Mouse (Mus musculus): ENCODE data around the gene Plpp4. TPM values are rescaled to one million over a fixed set of nuclear protein-coding genes. Genes with fewer than 3 reads are reported as not detected.

Gene Plpp4
- polyA plus RNA-seq, 1 experiment: not detected

GRCm38 (mm10) chr7:129255406-129255805 lies 1.4 kb upstream of the Plpp4 start:
- no peaks in the 10 kb centered on the region for H3K4me1 ChIP-seq (ENCODE audit: control insufficient read depth, insufficient read depth, low read length)
- no peak overlapping the region for H3K27ac ChIP-seq (ENCODE audit: insufficient read depth, low read depth, low read length)
- TF ChIP-seq POLR2A (IDR thresholded peaks at IDR 0.05; ENCODE audit: borderline replicate concordance, low read depth, low read length) (no peak), CTCF (IDR thresholded peaks at IDR 0.05; ENCODE audit: low read depth, low read length) (no peak)
- H3K4me3 ChIP-seq (ENCODE audit: insufficient read depth, low read length): no peak overlapping the region

GRCm38 (mm10) chr7:129257374-129258018 lies 665 bp downstream of the Plpp4 start:
- Histone ChIP-seq H3K4me1 (ENCODE audit: control insufficient read depth, insufficient read depth, low read length) (no peaks in the 10 kb centered on the region), H3K27ac (ENCODE audit: insufficient read depth, low read depth, low read length) (no peak overlapping the region), H3K4me3 (ENCODE audit: insufficient read depth, low read length) (no peak overlapping the region)
- TF ChIP-seq CTCF (IDR thresholded peaks at IDR 0.05; ENCODE audit: low read depth, low read length): no peak
- TF ChIP-seq POLR2A (IDR thresholded peaks at IDR 0.05; ENCODE audit: borderline replicate concordance, low read depth, low read length): no peak

- TF ChIP-seq POLR2A (IDR thresholded peaks at IDR 0.05; ENCODE audit: borderline replicate concordance, low read depth, low read length) (no peak), CTCF (IDR thresholded peaks at IDR 0.05; ENCODE audit: low read depth, low read length) (no peak)
- Histone ChIP-seq H3K4me3 (ENCODE audit: insufficient read depth, low read length) (no peak overlapping the region), H3K27ac (ENCODE audit: insufficient read depth, low read depth, low read length) (no peak overlapping the region), H3K4me1 (ENCODE audit: control insufficient read depth, insufficient read depth, low read length) (no peaks in the 10 kb centered on the region)
These were observed 1.5 kb downstream of the Plpp4 start for GRCm38 (mm10) chr7:129258331-129258730.

- no peak for TF ChIP-seq POLR2A (IDR thresholded peaks at IDR 0.05; ENCODE audit: borderline replicate concordance, low read depth, low read length)
- TF ChIP-seq CTCF (IDR thresholded peaks at IDR 0.05; ENCODE audit: low read depth, low read length): no peak
- no peak overlapping the region for H3K27ac ChIP-seq (ENCODE audit: insufficient read depth, low read depth, low read length)
- no peak overlapping the region for H3K4me3 ChIP-seq (ENCODE audit: insufficient read depth, low read length)
- no peaks in the 10 kb centered on the region for H3K4me1 ChIP-seq (ENCODE audit: control insufficient read depth, insufficient read depth, low read length)
These were observed 2.4 kb downstream of the Plpp4 start for GRCm38 (mm10) chr7:129259195-129259594.

- Histone ChIP-seq H3K4me1 (ENCODE audit: control insufficient read depth, insufficient read depth, low read length) (no peaks in the 10 kb centered on the region), H3K4me3 (ENCODE audit: insufficient read depth, low read length) (no peak overlapping the region)
- no peak for TF ChIP-seq POLR2A (IDR thresholded peaks at IDR 0.05; ENCODE audit: borderline replicate concordance, low read depth, low read length)
- no peak for TF ChIP-seq CTCF (IDR thresholded peaks at IDR 0.05; ENCODE audit: low read depth, low read length)
These were observed 17.0 kb downstream of the Plpp4 start for GRCm38 (mm10) chr7:129273867-129274266.

GRCm38 (mm10) chr7:129274726-129275125 lies 17.9 kb downstream of the Plpp4 start:
- no peak for TF ChIP-seq CTCF (IDR thresholded peaks at IDR 0.05; ENCODE audit: low read depth, low read length)
- no peak for TF ChIP-seq POLR2A (IDR thresholded peaks at IDR 0.05; ENCODE audit: borderline replicate concordance, low read depth, low read length)
- Histone ChIP-seq H3K4me3 (ENCODE audit: insufficient read depth, low read length) (no peak overlapping the region), H3K27ac (ENCODE audit: insufficient read depth, low read depth, low read length) (no peak overlapping the region), H3K4me1 (ENCODE audit: control insufficient read depth, insufficient read depth, low read length) (no peaks in the 10 kb centered on the region)

More at GRCm38 (mm10) chr7:129273867-129274266, 17.0 kb downstream of the Plpp4 start:
- no peak overlapping the region for H3K27ac ChIP-seq (ENCODE audit: insufficient read depth, low read depth, low read length)

- Histone ChIP-seq H3K27ac (ENCODE audit: insufficient read depth, low read depth, low read length) (no peak overlapping the region), H3K4me1 (ENCODE audit: control insufficient read depth, insufficient read depth, low read length) (no peaks in the 10 kb centered on the region), H3K4me3 (ENCODE audit: insufficient read depth, low read length) (no peak overlapping the region)
- TF ChIP-seq CTCF (IDR thresholded peaks at IDR 0.05; ENCODE audit: low read depth, low read length) (no peak), POLR2A (IDR thresholded peaks at IDR 0.05; ENCODE audit: borderline replicate concordance, low read depth, low read length) (no peak)
These were observed 20.9 kb downstream of the Plpp4 start for GRCm38 (mm10) chr7:129277751-129278150.

- TF ChIP-seq POLR2A (IDR thresholded peaks at IDR 0.05; ENCODE audit: borderline replicate concordance, low read depth, low read length): no peak
- no peak for TF ChIP-seq CTCF (IDR thresholded peaks at IDR 0.05; ENCODE audit: low read depth, low read length)
- Histone ChIP-seq H3K27ac (ENCODE audit: insufficient read depth, low read depth, low read length) (no peak overlapping the region), H3K4me1 (ENCODE audit: control insufficient read depth, insufficient read depth, low read length) (no peaks in the 10 kb centered on the region), H3K4me3 (ENCODE audit: insufficient read depth, low read length) (no peak overlapping the region)
These were observed 22.0 kb downstream of the Plpp4 start for GRCm38 (mm10) chr7:129278801-129279200.

GRCm38 (mm10) chr7:129279261-129279660 lies 22.4 kb downstream of the Plpp4 start:
- H3K4me1 ChIP-seq (ENCODE audit: control insufficient read depth, insufficient read depth, low read length): no peaks in the 10 kb centered on the region
- TF ChIP-seq CTCF (IDR thresholded peaks at IDR 0.05; ENCODE audit: low read depth, low read length): no peak
- TF ChIP-seq POLR2A (IDR thresholded peaks at IDR 0.05; ENCODE audit: borderline replicate concordance, low read depth, low read length): no peak
- no peak overlapping the region for H3K27ac ChIP-seq (ENCODE audit: insufficient read depth, low read depth, low read length)
- no peak overlapping the region for H3K4me3 ChIP-seq (ENCODE audit: insufficient read depth, low read length)

- Histone ChIP-seq H3K4me3 (ENCODE audit: insufficient read depth, low read length) (no peak overlapping the region), H3K27ac (ENCODE audit: insufficient read depth, low read depth, low read length) (no peak overlapping the region), H3K4me1 (ENCODE audit: control insufficient read depth, insufficient read depth, low read length) (no peaks in the 10 kb centered on the region)
- no peak for TF ChIP-seq CTCF (IDR thresholded peaks at IDR 0.05; ENCODE audit: low read depth, low read length)
- no peak for TF ChIP-seq POLR2A (IDR thresholded peaks at IDR 0.05; ENCODE audit: borderline replicate concordance, low read depth, low read length)
These were observed 25.1 kb downstream of the Plpp4 start for GRCm38 (mm10) chr7:129281966-129282365.
